Mouse (Mus musculus) small intestine, adult 2 months (tissue): Measurements from ENCODE around the gene Rap1gap.

Source experiments
- CTCF ChIP-seq: fragments of 200-500 bp; IDR thresholded peaks from 2 replicates; pipeline ENCODE4 v1.5.1; 2012; ENCODE audit warnings: low read depth, mild to moderate bottlenecking, control low read depth, inconsistent platforms, low read length, moderate library complexity, mixed read lengths; ENCODE audit not compliant: insufficient replicate concordance, insufficient read length; ENCODE audit errors: extremely low read depth
- POLR2A ChIP-seq: fragments of 200-500 bp; IDR thresholded peaks from 2 replicates; pipeline ENCODE4 v1.6.1; 2012; ENCODE audit warnings: low read depth, mild to moderate bottlenecking, control low read depth, inconsistent platforms, low read length, moderate library complexity

DNA sequence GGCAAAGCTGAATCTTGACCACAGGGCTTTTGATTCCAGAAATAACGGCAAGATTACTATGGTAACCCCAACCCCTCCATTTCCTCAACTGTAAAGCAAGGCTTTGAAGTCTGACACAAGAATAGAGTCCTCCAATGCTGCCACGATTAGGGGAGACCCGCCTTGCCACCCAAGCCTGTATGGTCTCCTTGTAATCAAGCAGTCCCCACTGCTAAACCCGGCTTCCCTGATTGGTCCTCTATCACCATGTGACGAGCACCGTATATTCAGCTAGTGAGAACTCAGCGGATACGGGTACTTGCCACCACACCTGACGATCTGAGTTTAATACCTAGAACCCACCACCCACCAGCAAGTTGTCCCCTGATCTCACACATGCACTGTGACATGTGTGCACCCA, 98.4 kb downstream of the Rap1gap start:
- TF ChIP-seq POLR2A = no peak
- TF ChIP-seq CTCF = no peak
